Mouse (Mus musculus): ENCODE measurements around the gene Mical2. TPM values are rescaled to one million over a fixed set of nuclear protein-coding genes. Genes with fewer than 3 reads are reported as not detected.

The Mical2 gene
- total RNA-seq, 4 experiments from 2014 or later, result 370 to 442 (median 419) TPM

DNA sequence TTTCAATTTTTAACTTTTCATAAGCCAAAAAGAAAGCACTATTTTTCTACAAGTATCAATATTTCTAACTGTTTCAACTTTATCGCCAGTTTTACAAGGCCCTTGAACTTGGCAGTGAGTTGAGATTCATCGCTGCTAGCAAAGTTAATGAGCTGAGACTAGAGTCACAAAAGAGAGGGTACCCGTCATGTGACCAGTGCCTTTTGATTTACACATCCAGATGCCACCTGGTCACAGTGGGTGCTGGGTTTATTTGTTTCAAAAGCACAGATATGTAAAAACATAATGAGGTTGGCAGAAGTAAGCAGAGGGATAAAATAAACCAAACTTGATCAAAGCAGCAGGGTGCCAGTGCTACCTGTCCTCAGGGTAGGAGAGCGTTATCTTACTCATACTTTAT, 126.3 kb downstream of the Mical2 start:
- DNase-seq (ENCODE audit: low spot score in 2 of 2), result no peak

DNA sequence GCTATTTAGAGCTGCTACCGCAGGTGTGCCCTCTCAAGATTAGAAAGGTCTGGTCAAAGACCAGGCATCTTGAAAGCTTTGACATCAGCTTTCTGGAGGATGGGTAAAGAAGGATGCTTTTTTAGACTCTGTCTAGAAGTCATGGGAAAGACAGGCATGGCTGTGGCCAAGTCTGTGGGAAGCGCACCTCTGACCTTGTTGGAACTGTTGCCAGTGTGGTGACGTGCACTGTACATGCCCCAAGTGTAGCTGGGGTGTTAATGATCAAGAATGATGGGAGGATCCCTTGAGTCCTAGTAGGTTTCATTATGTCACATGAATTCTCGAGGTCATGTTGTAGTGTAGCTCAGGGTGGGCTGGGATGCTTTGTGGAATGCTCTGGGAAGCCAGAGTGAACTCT, 127.4 kb downstream of the Mical2 start:
- no peak for DNase-seq (ENCODE audit: low spot score in 2 of 2)

DNA sequence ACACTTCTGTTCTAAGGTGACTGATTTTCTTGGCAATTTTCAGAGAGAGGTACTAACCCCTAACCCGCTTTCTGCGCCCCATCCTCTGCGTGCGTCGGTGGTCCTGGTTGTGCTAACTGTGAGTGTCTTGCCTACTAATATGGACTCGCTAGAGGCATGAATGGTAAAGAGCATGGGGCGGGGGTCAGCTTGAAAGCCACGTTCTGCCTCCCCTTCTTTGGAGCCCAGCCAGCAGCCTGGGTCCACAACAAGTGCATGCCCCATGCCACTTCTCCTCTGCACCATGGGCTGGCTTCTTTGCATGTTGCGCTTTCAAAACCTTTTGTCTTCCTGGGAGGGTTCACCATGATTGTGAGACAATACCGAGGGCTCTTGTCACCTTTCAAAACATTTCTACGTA, 128.3 kb downstream of the Mical2 start:
- no peak for DNase-seq (ENCODE audit: low spot score in 2 of 2)

DNA sequence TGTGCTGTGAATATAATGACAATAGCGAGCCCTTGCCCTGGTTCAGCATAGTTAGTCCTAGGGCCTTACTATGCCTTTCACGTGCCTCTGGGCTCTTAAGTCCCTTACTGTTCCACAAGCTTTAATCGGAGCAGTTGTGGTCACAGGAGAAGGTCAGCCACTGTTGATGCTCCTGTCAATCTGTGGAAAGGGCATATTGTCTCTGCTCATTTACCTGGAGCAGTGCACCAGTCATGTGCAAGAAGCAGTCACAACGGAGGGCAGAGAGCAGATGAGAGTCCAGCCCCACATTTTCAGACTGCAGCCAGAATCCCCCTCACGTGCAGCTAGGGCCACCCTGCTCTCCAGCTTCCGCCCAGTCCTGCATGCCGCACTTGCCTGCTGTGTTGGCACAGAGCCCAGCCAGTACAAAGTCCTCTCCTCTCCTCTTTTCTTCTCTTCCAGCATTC, 128.9 kb downstream of the Mical2 start:
- no peak for DNase-seq (ENCODE audit: low spot score in 2 of 2)

DNA sequence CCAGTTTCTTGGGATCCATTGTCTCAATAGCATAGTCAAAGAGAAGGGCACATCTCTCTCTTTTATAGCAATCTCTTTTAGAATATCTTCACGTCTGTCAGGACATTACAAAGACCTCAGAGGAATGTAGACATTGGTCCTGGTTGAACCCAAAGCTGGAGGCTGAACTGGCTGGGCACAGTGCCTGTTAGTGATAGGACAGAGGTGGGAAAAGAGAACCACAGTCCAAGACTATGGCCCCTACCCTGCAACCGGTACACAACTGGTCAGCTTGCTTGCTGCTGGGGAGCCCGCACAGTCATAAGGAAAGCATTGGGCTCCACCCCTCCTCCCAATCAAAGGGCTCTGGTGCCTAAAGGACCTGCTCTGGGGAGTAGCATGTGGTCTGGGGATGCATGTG, 133.9 kb downstream of the Mical2 start:
- no peak for DNase-seq (ENCODE audit: low spot score in 2 of 2)

DNA sequence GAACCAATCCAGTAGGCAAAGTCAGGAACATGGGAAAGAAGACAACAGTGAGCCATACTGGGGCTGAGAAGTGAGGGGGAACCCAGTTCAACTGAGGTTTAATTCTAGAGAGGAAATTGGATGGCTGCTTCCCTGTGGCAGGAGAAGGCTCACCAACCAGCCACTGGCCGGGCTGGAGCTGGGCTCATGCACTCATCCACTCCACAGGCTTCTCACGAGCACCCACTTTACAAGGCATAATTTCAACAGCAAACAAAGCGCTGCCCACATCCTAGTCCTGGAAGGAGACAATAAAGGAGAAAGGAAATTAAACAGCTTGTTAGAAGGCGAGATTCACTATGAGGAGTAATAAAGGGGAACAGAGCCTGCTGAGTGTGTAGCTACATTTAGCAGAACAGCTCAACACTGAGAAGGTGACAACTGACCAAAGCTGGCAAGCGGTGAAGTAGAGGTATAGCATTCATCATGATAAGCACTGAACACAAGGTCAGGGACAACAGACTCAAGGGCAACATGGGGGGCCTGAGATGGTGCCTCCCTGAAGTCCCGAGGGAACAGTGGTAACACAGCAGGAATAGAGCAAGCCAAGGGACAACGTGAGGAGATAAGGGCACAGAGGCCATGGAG, 137.0 kb downstream of the Mical2 start:
- DNase-seq (ENCODE audit: low spot score in 2 of 2), result no peak

DNA sequence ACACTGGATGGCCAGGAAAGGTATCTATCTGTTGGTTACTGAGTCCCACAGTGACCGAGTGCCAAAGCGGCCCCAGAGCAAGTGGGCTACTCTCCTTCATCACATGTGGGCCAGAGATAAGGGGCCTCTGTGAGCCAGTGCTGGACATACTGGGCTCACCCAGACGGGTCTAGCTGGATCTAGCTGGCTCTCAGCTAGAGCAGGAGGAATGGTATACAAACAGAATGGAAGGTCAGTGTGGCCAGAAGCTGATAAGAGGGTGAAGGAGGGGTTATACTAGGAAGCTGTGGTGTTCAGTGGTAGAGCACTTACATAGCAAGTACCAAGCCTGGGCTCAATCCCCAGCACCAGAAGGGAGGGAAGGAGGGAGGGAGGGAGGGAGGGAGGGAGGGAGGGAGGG, 140.2 kb downstream of the Mical2 start:
- DNase-seq (ENCODE audit: low spot score in 2 of 2), result no peak

DNA sequence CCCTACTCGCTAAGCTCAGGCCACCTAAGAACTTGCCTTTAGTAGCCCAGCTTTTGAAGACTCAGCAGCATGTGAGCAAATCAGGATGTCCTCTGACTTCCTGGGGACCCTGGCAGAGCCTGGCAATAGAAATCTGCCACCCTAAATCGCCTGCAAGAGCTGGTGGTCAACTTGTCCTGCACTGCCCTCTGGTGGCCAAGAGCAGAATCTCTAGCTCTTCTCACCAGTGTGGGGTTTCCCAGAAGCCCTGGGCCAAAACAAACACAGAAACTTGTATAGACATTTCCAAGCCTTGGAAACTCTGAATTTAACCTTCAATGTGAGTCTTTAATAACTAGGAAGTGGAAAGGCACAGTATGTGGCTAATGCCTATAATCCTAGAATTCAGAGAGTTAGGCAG, 143.4 kb downstream of the Mical2 start:
- peak; percentile 51 to 67 for DNase-seq (ENCODE audit: low spot score in 2 of 2)

DNA sequence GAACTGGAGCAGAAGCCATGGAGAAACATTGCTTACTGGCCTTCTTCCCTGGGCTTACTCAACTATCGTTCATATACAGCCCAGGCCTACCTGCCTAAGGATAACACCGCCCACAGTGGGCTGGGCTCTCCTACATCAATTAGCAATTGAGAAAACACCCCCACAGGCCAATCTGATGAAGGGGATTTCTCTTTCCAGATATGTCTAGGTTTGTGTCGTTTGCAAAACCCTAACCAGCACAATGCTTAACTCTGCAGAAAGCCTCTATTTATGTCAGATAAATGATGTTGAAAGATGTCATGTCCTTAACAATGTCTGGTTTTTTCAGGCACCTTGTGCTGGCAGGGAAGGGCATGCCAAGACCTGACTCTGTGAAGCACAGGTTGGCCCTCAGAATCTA, 144.3 kb downstream of the Mical2 start:
- DNase-seq (ENCODE audit: low spot score in 2 of 2), result no peak

DNA sequence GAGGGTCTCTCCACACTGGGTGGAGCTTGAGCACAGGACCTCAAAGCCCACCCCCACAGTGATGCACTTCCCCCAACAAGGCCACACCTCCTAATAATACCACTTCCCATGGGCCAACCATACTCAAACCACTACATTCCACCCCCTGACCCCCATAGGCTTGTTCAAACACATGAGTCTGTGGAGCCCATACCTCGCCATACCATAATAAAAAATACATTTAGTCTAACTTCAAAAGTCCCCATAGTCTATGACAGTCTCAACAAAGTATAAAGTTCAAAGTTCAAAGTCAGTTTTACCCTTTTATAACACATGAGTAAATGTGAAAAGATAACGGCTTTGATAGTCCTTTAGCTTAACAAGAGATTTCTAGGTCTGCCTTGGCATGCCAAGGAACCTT, 145.7 kb downstream of the Mical2 start:
- DNase-seq (ENCODE audit: low spot score in 2 of 2), result no peak

DNA sequence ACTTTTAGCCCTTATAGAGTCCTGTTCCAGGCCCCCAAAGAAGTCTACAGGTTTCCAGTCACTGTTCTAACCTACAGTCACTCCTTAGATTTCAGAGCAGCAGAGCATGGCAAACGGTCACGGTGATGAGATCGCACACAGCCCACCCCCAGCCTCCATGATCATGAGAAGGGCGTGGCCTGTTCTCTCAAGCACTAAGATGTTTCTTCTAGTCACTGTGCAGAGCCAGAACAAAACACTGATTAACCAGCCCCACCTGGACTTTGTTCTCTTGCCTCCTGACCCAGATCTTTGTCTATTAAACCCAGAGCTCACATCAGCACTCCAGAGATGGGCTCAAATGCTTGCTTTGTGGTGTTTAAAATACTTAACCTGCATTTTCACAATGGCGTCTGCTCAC, 148.4 kb downstream of the Mical2 start:
- DNase-seq (ENCODE audit: low spot score in 2 of 2), result no peak

DNA sequence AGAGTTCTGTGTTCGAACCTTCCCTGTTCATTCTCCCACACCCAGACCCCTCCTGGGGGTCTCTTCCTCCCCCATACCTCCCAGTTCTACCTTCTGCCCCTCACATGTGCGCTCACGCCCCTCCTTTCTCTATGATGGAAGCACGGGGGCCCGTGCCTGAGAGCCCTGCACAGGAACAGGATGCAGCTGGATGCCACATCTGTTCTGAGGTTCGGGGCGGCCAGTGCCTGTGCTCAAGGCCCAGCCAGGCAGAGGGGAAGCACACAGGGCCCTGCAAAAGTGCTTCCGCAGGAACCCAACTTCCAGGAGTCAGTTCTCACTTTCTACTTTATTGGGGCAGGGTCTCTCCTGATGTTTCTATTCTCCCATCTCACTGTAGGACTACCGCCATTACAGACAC, 149.4 kb downstream of the Mical2 start:
- no peak for DNase-seq (ENCODE audit: low spot score in 2 of 2)

DNA sequence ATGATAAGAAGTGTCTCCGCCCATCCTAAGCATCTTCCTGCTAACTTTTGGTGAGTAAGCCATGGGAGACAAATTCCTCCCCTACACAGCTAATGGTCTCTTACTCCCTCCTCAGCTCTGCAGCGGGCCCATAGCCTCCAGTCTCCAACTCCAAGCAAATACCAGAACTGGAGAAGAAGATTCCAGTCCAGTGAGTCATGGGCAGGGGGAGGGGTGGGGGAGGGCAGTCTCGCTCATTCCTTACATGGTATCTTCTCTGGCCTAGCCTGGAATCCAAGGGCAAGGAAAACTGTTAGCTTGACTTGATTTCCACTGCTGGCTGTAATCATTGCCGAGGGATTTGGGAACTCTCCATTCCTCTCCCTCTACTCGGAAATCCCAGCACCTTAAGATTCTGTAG, 150.2 kb downstream of the Mical2 start:
- no peak for DNase-seq (ENCODE audit: low spot score in 2 of 2)

DNA sequence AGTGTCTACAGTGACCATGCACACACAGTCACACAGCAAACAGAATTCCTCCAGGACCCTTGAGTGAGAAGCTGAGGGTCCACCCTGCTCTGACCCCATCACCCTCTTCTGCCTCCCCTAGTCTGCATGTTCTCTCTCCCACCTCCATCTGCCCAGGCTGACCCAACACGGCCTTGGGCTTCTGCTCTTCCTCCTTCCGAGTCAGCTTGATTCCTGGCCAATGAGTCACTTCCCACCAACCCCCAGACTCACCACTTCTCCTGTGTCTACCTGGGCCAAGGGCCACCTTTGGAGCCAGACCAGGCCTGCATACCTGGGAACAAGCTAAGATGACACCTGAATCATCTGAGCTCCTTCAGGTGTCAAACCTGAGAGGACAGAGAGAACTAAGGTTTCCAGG, 151.0 kb downstream of the Mical2 start:
- DNase-seq (ENCODE audit: low spot score in 2 of 2), result no peak

DNA sequence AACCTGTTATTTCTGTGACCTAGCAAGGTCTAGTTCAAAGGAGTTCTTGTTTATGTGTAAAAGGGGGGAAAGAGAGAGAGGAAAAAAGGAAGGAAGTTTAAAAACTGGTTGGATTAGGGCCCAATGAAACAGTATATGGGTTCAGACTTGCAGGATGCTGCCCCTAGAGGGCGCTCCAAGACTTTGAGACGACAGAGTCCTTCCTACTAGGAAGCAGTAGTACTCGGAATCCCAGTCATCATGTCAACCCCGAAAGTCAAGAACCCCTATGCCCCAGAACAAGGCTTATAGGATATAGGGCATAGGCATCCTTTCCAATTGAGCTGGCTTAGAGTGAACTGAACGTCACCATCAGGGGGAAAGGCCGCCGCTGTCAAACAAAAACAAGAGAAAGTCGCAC, 151.7 kb downstream of the Mical2 start:
- DNase-seq (ENCODE audit: low spot score in 2 of 2), result no peak

DNA sequence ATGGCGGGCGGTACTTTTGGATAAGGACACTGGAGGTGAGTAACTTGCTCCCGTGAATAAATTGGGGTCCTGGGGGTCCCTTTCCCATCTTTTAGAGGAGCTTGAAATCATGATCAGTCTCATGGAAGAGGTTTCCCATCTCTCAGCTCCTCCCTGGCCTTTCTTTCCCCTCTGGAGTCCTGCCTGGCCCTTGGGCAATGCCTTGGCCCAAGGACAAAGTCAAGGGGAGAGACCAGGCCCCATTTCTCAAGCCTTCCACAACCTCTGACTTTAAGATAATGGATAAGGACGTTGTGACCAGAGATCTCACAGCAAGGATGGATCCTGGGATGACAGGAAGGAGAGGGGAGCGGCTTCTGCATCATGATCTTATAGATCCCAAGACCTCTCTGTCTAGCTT, 152.4 kb downstream of the Mical2 start:
- DNase-seq (ENCODE audit: low spot score in 2 of 2), result no peak

DNA sequence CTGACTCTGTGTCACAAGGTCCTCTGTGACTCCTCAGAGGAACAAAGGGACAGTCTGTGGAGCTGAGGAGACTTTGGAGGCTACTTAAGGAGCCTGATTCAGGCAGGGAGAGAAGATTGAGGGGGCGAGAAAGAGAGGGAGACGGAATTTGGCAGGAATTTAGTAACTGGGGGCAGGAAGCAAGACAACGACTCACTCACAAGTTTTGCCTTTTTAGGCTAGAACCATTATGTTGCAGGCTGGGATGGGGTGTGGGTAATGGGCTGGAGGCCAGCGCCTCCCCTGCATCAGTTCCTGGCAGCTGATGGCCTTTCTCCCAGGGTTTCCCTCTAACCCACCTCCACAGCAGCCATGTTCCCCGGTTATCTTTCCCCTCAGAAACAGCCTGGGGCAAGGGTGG, 152.8 kb downstream of the Mical2 start:
- peak; percentile 48 to 86 for DNase-seq (ENCODE audit: low spot score in 2 of 2)

DNA sequence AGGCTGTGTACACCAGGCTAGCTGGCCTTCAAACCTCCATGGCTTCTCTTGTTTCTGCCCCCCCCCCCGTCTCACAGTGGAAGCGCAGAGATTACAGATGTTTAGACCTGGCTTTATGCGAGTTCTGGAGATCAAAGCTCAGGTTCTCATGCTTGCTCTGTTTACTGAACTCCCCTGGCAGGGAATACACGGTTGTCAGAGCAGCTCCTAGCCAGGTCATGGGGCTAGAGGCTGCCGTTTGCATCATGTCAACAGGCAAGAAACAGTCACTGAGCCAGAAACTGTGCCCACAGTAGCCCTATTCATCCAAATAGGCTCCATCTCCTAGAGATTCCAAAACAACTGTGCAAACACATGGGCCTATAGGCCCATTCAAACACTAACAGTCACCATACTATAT, 160.9 kb downstream of the Mical2 start:
- no peak for DNase-seq (ENCODE audit: low spot score in 2 of 2)

DNA sequence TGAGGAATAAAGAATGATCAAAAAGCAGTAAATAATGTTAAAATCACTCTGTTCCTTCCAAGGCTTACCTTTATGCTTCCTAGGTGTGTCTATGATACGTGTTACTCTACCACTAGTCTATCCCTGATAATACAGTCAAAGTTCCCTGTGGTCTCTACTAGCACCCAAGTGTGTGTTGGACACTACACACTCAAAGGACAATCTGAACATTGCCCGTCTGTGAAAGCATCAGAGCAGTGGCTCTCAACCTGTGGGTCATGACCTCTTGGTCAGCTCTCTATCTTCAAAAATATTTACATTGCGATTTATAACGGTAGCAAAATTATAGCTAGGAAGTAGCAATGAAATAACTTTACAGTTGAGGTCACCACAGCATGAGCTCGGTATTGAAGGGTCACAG, 162.2 kb downstream of the Mical2 start:
- DNase-seq (ENCODE audit: low spot score in 2 of 2), result no peak

DNA sequence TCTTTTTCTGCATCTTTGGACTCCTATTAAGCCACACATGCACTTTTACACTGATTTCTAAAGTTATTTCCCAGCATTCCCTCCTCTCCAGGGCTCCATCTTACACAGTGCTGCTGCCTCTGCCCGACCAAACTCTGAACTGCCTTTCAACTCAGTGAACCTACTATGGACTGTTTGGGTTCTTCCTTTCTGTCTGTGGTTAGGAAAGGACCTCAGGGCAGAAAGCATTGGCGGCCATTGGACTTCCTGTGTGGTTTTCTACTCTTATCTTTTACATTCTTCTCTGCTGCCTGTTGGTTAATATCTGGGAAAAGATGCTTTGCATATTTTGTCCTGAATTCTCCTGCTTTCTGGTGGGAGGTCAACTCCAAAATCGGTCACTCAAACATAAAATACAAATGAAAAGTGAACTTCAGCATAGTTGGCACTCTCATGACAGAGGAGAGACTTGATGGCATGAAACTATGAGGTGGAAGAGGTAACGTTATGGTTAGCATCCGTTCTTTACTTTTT, 162.8 kb downstream of the Mical2 start:
- no peak for DNase-seq (ENCODE audit: low spot score in 2 of 2)

DNA sequence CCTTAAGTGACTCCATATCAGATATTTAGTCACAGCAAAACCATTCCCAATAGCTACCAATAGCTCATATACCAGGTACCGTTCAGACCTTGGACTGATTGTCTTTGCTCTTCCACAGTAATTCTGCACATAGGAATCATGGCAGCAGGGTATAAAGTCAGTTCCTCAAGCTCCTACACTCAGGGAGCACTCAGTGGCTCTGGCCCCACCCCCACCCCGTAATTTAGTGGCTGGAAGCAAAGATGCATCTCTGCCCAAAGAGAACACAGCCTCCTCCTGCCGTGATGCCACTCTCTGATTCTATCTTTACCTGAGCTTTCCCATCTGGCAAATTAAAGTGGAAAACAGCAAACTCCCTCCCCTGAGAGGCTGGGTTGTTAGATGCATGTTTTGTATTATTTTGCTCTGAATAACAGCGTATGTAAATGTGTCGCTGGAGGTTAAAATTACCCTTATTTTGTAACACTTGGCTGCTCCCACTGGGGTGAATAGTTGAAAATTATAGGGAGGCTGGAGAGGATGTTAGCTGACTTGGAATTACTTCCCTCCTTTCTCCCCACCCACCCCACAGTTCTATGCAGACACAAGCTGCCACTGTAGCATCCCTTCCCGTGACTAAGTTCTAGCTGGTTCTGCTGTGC, 164.1 kb downstream of the Mical2 start:
- DNase-seq (ENCODE audit: low spot score in 2 of 2), result no peak

DNA sequence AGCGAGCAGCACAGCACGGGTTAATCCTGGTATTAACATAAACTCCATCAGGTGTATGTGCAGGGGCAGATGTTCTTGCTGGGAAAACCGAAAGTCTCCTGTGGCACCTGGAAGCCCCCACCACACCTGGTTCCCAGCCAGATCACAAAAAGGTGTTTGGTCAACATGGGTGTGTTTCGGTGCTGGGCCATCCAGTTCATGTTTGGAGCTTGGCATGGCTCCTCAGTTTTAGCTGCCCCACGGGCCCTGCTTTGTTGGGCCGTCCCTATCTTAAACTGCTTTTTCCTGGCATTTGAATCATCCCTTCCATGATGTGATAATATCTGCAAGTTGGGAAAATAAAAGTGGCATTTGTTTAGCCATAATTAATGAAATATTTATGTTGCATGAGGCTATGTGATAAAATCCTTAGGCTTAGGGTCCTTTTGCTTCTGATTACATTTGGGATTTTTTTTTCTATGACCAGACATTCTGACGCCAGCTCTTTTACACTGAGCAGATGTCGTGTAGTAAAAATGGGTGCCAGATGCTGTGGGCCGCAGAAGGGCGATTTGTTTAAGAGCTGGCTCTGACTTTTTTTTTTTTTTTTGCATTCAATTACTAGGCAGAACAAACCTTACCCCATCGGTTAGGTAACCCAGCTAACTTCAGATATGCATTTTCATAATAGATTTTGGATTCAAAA, 164.7 kb downstream of the Mical2 start:
- DNase-seq (ENCODE audit: low spot score in 2 of 2), result no peak
